Mouse (Mus musculus): ENCODE results near the gene Nipbl. TPM values are rescaled to one million over a fixed set of nuclear protein-coding genes. Genes with fewer than 3 reads are reported as not detected.
A peak's percentile ranks its signal among the peaks of the same experiment; 100 is the strongest.

The Nipbl gene
- 5.7 and 5.8 TPM in 2 replicates for polyA plus RNA-seq (2015; fragmentation: Nextera tagmentation; extraction: Ambion mirVana)

- no peaks in the 10 kb centered on the region for H3K36me3 ChIP-seq (replicated peaks; ENCODE audit: insufficient read depth, low read length)
- H3K9me3 ChIP-seq (ENCODE audit: low read length) = no peaks in the 10 kb centered on the region
- peak within 1 kb of the TSS; percentile 100 for H3K27ac ChIP-seq (ENCODE audit: low read depth)
- WGBS (ENCODE audit: insufficient replicate concordance) = under 1% methylated on average over 66 of the region's 102 CpGs
- H3K27me3 ChIP-seq (ENCODE audit: insufficient read depth, low read length) = no peaks in the 10 kb centered on the region
- peak within 1 kb of the TSS; percentile 99 for H3K9ac ChIP-seq (replicated peaks)
- TF ChIP-seq CTCF (IDR thresholded peaks at IDR 0.05; ENCODE audit: low read depth) = peak; percentile 19
- no peak for TF ChIP-seq EP300 (IDR thresholded peaks at IDR 0.05; ENCODE audit: low read depth)
- H3K4me2 ChIP-seq (ENCODE audit: low read depth, low read length) = peak within 1 kb of the TSS; percentile 90
- ATAC-seq (peak; percentile 80), DNase-seq (peak; percentile 93)
- peak within 1 kb of the TSS; percentile 93 for H3K4me3 ChIP-seq (ENCODE audit: low read depth, low read length)
- H3K4me1 ChIP-seq (ENCODE audit: insufficient read depth) = peaks cover 8% of the 10 kb centered on the region
Observed at GRCm38 (mm10) chr15:8443926-8444889, at the start of gene Nipbl. TSS of gene Nipbl (minus strand) at chr15:8444463.

GRCm38 (mm10) chr15:8485261-8485660 lies 41.0 kb upstream of the Nipbl start:
- DNase-seq = no peak
- Histone ChIP-seq H3K36me3 (replicated peaks; ENCODE audit: insufficient read depth, low read length) (no peaks in the 10 kb centered on the region), H3K9me3 (ENCODE audit: low read length) (no peaks in the 10 kb centered on the region), H3K9ac (replicated peaks) (no peak overlapping the region), H3K4me1 (ENCODE audit: insufficient read depth) (no peaks in the 10 kb centered on the region), H3K27ac (ENCODE audit: low read depth) (no peak overlapping the region), H3K27me3 (ENCODE audit: insufficient read depth, low read length) (no peaks in the 10 kb centered on the region), H3K4me2 (ENCODE audit: low read depth, low read length) (no peak overlapping the region), H3K4me3 (ENCODE audit: low read depth, low read length) (no peak overlapping the region)
- no peak for ATAC-seq
- TF ChIP-seq EP300 (IDR thresholded peaks at IDR 0.05; ENCODE audit: low read depth) = no peak
- TF ChIP-seq CTCF (IDR thresholded peaks at IDR 0.05; ENCODE audit: low read depth) = no peak
- 75% methylated on average over 6 of the region's 6 CpGs for WGBS (ENCODE audit: insufficient replicate concordance)

GRCm38 (mm10) chr15:8469006-8469575 lies 24.8 kb upstream of the Nipbl start:
- H3K27ac ChIP-seq (ENCODE audit: low read depth) = no peak overlapping the region
- no peak for DNase-seq
- H3K9me3 ChIP-seq (ENCODE audit: low read length) = no peaks in the 10 kb centered on the region
- H3K4me1 ChIP-seq (ENCODE audit: insufficient read depth) = no peaks in the 10 kb centered on the region
- H3K9ac ChIP-seq (replicated peaks) = no peak overlapping the region
- no peaks in the 10 kb centered on the region for H3K27me3 ChIP-seq (ENCODE audit: insufficient read depth, low read length)
- no peaks in the 10 kb centered on the region for H3K36me3 ChIP-seq (replicated peaks; ENCODE audit: insufficient read depth, low read length)
- no peak overlapping the region for H3K4me2 ChIP-seq (ENCODE audit: low read depth, low read length)
- no peak for TF ChIP-seq EP300 (IDR thresholded peaks at IDR 0.05; ENCODE audit: low read depth)
- TF ChIP-seq CTCF (IDR thresholded peaks at IDR 0.05; ENCODE audit: low read depth) = no peak
- 56% methylated on average over 4 of the region's 4 CpGs for WGBS (ENCODE audit: insufficient replicate concordance)
- ATAC-seq = no peak
- no peak overlapping the region for H3K4me3 ChIP-seq (ENCODE audit: low read depth, low read length)

GRCm38 (mm10) chr15:8463521-8463920 lies 19.3 kb upstream of the Nipbl start:
- H3K27ac ChIP-seq (ENCODE audit: low read depth) = no peak overlapping the region
- no peaks in the 10 kb centered on the region for H3K9me3 ChIP-seq (ENCODE audit: low read length)
- DNase-seq (no peak), ATAC-seq (no peak)
- no peak overlapping the region for H3K4me2 ChIP-seq (ENCODE audit: low read depth, low read length)
- H3K36me3 ChIP-seq (replicated peaks; ENCODE audit: insufficient read depth, low read length) = no peaks in the 10 kb centered on the region
- no peak overlapping the region for H3K9ac ChIP-seq (replicated peaks)
- 82% methylated on average over 1 of the region's 1 CpGs for WGBS (ENCODE audit: insufficient replicate concordance)
- H3K27me3 ChIP-seq (ENCODE audit: insufficient read depth, low read length) = no peaks in the 10 kb centered on the region
- no peak for TF ChIP-seq CTCF (IDR thresholded peaks at IDR 0.05; ENCODE audit: low read depth)
- TF ChIP-seq EP300 (IDR thresholded peaks at IDR 0.05; ENCODE audit: low read depth) = no peak
- no peaks in the 10 kb centered on the region; the same call in 1 of the 2 replicates for H3K4me1 ChIP-seq (ENCODE audit: insufficient read depth)
- H3K4me3 ChIP-seq (ENCODE audit: low read depth, low read length) = no peak overlapping the region

- ATAC-seq (no peak), DNase-seq (no peak)
- TF ChIP-seq EP300 (IDR thresholded peaks at IDR 0.05; ENCODE audit: low read depth) (no peak), CTCF (IDR thresholded peaks at IDR 0.05; ENCODE audit: low read depth) (no peak)
- no peaks in the 10 kb centered on the region for H3K27me3 ChIP-seq (ENCODE audit: insufficient read depth, low read length)
- no peak overlapping the region for H3K4me2 ChIP-seq (ENCODE audit: low read depth, low read length)
- 73% methylated on average over 4 of the region's 4 CpGs for WGBS (ENCODE audit: insufficient replicate concordance)
- H3K36me3 ChIP-seq (replicated peaks; ENCODE audit: insufficient read depth, low read length) = no peaks in the 10 kb centered on the region
- no peak overlapping the region for H3K27ac ChIP-seq (ENCODE audit: low read depth)
- H3K9me3 ChIP-seq (ENCODE audit: low read length) = no peaks in the 10 kb centered on the region
- H3K4me1 ChIP-seq (ENCODE audit: insufficient read depth) = no peaks in the 10 kb centered on the region; the same call in 1 of the 2 replicates
- no peak overlapping the region for H3K4me3 ChIP-seq (ENCODE audit: low read depth, low read length)
- no peak overlapping the region for H3K9ac ChIP-seq (replicated peaks)
Observed at GRCm38 (mm10) chr15:8462780-8463179, 18.5 kb upstream of the Nipbl start.

- H3K4me1 ChIP-seq (ENCODE audit: insufficient read depth) = no peaks in the 10 kb centered on the region; the same call in 1 of the 2 replicates
- DNase-seq = no peak
- no peaks in the 10 kb centered on the region for H3K9me3 ChIP-seq (ENCODE audit: low read length)
- no peak overlapping the region for H3K4me2 ChIP-seq (ENCODE audit: low read depth, low read length)
- no peaks in the 10 kb centered on the region for H3K36me3 ChIP-seq (replicated peaks; ENCODE audit: insufficient read depth, low read length)
- no peak overlapping the region for H3K27ac ChIP-seq (ENCODE audit: low read depth)
- no peak overlapping the region for H3K4me3 ChIP-seq (ENCODE audit: low read depth, low read length)
- ATAC-seq = no peak
- H3K9ac ChIP-seq (replicated peaks) = no peak overlapping the region
- H3K27me3 ChIP-seq (ENCODE audit: insufficient read depth, low read length) = no peaks in the 10 kb centered on the region
- WGBS (ENCODE audit: insufficient replicate concordance) = 58% methylated on average over 2 of the region's 2 CpGs
- TF ChIP-seq CTCF (IDR thresholded peaks at IDR 0.05; ENCODE audit: low read depth) (no peak), EP300 (IDR thresholded peaks at IDR 0.05; ENCODE audit: low read depth) (no peak)
Observed at GRCm38 (mm10) chr15:8460871-8461270, 16.6 kb upstream of the Nipbl start.
